Mouse (Mus musculus) lung, embryonic 16.5 days (tissue): ENCODE measurements around the gene Syn3. TPM values are rescaled to one million over a fixed set of nuclear protein-coding genes. Genes with fewer than 3 reads are reported as not detected.

Source experiments
- ATAC-seq: fragments of 200-750 bp; cut with Nextera tagmentation; 2 replicates; pipeline ENCODE4 v1.8.0; 2017; ENCODE audit warnings: low read depth, mild to moderate bottlenecking, moderate library complexity
- H3K27ac ChIP-seq: fragments of 300-500 bp; sonication (generic); 2 replicates; pipeline ENCODE4 v1.5.1; 2014; ENCODE audit warnings: mild to moderate bottlenecking, control low read depth, low read length
- H3K27me3 ChIP-seq: fragments of 300-500 bp; sonication (generic); 2 replicates; pipeline ENCODE4 v1.6.1; 2014; ENCODE audit warnings: low read depth, low read length, mixed read lengths; ENCODE audit not compliant: control insufficient read depth, insufficient read depth
- H3K36me3 ChIP-seq: fragments of 300-500 bp; sonication (generic); 2 replicates; pipeline ENCODE4 v1.6.1; 2014; ENCODE audit warnings: low read length; ENCODE audit not compliant: control insufficient read depth, insufficient read depth
- H3K4me1 ChIP-seq: fragments of 300-500 bp; sonication (generic); replicated peaks from 2 replicates; pipeline ENCODE4 v1.6.1; 2014; ENCODE audit warnings: low read length, mixed read lengths; ENCODE audit not compliant: control insufficient read depth, insufficient read depth
- H3K4me2 ChIP-seq: fragments of 300-500 bp; sonication (generic); 2 replicates; pipeline ENCODE4 v1.6.1; 2014; ENCODE audit warnings: low read depth, low read length, control low read depth
- H3K4me3 ChIP-seq: fragments of 300-500 bp; sonication (generic); 2 replicates; pipeline ENCODE4 v1.5.1; 2014; ENCODE audit warnings: mild to moderate bottlenecking, low read length, control low read depth
- H3K9ac ChIP-seq: fragments of 300-500 bp; sonication (generic); 2 replicates; pipeline ENCODE4 v1.6.1; 2014; ENCODE audit warnings: low read length, control low read depth
- H3K9me3 ChIP-seq: fragments of 300-500 bp; sonication (generic); 2 replicates; pipeline ENCODE4 v1.6.1; 2016; ENCODE audit warnings: low read length; ENCODE audit not compliant: control insufficient read depth
- WGBS: fragments of 180-500 bp; shearing (Covaris S2); extraction: QIAGEN DNeasy Blood & Tissue Kit; methylation state at CpG from one replicate; pipeline ENCODE4 v1.1.7; 2014; 5-methylcytosine and 5-hydroxymethylcytosine counted together
- polyA plus RNA-seq: library from polyadenylated mRNA; unstranded; fragments of >200 nt; fragmentation: Nextera tagmentation; extraction: Ambion mirVana; gene quantifications from 2 replicates; pipeline ENCODE4 v1.2.1, GENCODE M21; 2015

The Syn3 gene
- polyA plus RNA-seq, 1 experiment from 2014 or later = 2.8 TPM

DNA sequence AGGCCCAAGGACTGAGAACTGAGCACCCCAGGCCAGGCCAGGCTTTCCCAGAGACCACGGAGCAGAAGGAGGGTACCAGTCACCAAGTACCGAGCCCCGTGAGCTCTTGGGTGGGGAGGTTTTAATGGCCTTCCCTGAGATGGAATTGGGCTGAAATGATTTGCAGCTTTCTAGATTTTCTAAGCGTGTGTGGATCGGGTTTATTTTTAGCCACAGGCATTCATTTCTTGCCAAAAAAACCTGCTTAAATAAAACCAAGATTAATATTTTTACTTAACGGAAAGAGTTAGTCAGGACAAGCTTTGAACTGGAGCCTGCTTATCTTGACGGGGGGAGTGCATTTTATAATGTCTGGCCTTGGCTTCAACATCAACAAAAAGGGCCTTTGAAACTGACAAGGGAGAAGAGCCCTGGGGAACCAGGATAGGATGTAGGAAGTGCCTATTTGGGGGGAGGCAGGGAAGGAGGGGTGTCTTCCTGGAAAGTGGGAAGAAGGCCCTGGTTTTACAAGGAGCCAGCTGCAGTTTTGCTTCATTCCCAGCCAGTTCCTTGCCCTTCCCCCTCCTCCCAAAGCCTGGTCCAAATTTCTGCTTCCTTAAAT, 166.9 kb downstream of the Syn3 start:
- peak overlapping the region; percentile 81 for H3K27ac ChIP-seq
- WGBS = 15% methylated on average over 7 of the region's 7 CpGs
- no peaks in the 10 kb centered on the region for H3K27me3 ChIP-seq
- no peak overlapping the region for H3K4me2 ChIP-seq
- peaks cover 52% of the 10 kb centered on the region for H3K4me1 ChIP-seq
- peak; percentile 40 for ATAC-seq
- no peaks in the 10 kb centered on the region for H3K9me3 ChIP-seq
- no peaks in the 10 kb centered on the region for H3K36me3 ChIP-seq
- 0 out of 2 replicates have a peak overlapping the region, but pooled peaks have one; percentile 43 for H3K9ac ChIP-seq
- H3K4me3 ChIP-seq = no peak overlapping the region

DNA sequence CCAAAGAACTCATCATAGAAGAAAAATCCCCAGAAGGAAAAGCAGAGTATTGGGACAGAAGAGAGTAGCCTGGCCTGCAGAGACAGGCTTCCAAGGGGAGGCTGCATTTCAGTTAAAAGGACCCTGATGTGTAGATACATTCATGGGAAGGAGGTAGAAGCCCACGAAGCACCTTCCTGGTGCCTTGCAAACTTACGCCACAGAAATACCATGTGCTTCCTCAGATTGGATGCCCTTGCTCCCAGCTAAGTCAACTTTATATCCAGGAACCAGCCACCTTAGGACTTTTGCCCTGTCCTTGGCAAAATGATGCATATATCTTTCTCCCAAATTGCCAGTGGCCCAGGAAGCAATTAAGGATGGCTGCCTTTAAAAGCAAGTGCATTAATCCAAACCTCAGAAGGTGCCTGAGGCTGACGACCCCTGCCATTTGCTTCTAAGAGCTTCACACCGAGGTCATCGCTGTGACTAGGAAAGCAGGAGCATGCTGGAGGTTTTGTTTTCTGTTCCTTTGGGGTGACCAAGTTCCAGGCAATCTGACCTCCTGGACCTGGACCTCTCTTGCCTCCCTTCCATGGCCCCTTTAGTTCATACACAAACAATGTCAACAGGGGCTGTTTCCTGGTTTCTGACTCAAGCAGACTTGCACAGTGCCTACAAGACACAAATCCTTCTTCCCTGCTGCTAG, 167.6 kb downstream of the Syn3 start:
- 66% methylated on average over 5 of the region's 5 CpGs for WGBS
- no peaks in the 10 kb centered on the region for H3K36me3 ChIP-seq
- peaks cover 48% of the 10 kb centered on the region for H3K4me1 ChIP-seq
- 0 out of 2 replicates have a peak overlapping the region, but pooled peaks have one; percentile 43 for H3K9ac ChIP-seq
- no peak overlapping the region for H3K4me2 ChIP-seq
- H3K4me3 ChIP-seq = no peak overlapping the region
- peak overlapping the region; percentile 81 for H3K27ac ChIP-seq
- ATAC-seq = no peak
- no peaks in the 10 kb centered on the region for H3K27me3 ChIP-seq
- no peaks in the 10 kb centered on the region for H3K9me3 ChIP-seq

GRCm38 (mm10) chr10:86329241-86329882, 169.3 kb downstream of the Syn3 start:
- no peak for ATAC-seq
- peaks cover 44% of the 10 kb centered on the region for H3K4me1 ChIP-seq
- H3K9ac ChIP-seq = no peak overlapping the region
- no peak overlapping the region for H3K4me3 ChIP-seq
- no peaks in the 10 kb centered on the region for H3K9me3 ChIP-seq
- no peaks in the 10 kb centered on the region for H3K27me3 ChIP-seq
- 90% methylated on average over 8 of the region's 8 CpGs for WGBS
- H3K36me3 ChIP-seq = no peaks in the 10 kb centered on the region
- no peak overlapping the region for H3K4me2 ChIP-seq
- no peak overlapping the region for H3K27ac ChIP-seq

DNA sequence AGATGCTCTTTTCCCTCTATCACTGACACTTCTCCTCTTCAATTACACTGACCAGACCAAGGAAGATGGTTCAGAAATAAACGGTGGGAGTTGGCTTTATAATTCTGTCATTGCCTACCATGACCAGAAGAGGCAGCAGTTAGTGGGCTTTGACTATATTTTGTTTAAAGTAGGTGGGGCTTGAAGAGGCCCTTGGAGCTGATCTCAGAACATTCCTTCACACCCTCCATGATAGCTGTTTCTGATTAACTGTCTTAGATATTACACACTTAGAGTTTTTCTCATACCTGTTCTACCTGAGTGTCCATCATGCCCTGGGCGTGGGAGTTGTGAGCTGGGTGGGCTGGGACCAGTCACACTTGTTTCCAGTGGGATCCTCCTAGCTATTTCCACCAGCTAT, 170.0 kb downstream of the Syn3 start:
- Histone ChIP-seq H3K9ac (no peak overlapping the region), H3K4me1 (peaks cover 40% of the 10 kb centered on the region), H3K4me3 (no peak overlapping the region), H3K27me3 (no peaks in the 10 kb centered on the region), H3K4me2 (no peak overlapping the region), H3K36me3 (no peaks in the 10 kb centered on the region), H3K27ac (no peak overlapping the region), H3K9me3 (no peaks in the 10 kb centered on the region)
- no peak; the same call in 1 of the 2 replicates for ATAC-seq
- WGBS = 61% methylated on average over 2 of the region's 2 CpGs

- no peaks in the 10 kb centered on the region for H3K36me3 ChIP-seq
- H3K27me3 ChIP-seq = no peaks in the 10 kb centered on the region
- no peak overlapping the region for H3K4me3 ChIP-seq
- no peak overlapping the region for H3K27ac ChIP-seq
- WGBS = 93% methylated on average over 4 of the region's 4 CpGs
- no peak overlapping the region for H3K4me2 ChIP-seq
- no peaks in the 10 kb centered on the region for H3K9me3 ChIP-seq
- no peak overlapping the region for H3K9ac ChIP-seq
- no peak for ATAC-seq
- H3K4me1 ChIP-seq = peaks cover 36% of the 10 kb centered on the region
Observed at GRCm38 (mm10) chr10:86328143-86328542, 170.6 kb downstream of the Syn3 start.

DNA sequence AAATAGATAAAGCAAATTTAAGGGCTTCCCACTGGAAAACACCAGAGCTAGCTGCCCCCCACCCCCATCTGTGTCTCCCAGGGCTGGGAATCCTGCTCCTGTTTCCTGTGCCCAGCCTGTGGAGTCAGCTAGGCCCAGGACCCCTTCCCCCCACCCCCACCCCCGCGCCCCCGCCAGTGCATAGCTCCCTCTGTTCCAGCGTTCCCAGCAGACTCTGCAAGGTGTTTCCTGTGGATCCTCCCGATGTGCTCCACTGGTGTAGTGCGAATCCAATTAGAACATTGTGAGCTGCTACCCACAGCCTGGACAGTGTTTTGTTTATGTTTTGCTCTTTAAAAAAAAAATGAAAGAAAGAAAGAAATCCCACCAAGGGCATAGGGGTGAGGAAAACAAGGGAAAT, 173.4 kb downstream of the Syn3 start:
- WGBS = 39% methylated on average over 6 of the region's 6 CpGs
- Histone ChIP-seq H3K4me1 (peaks cover 12% of the 10 kb centered on the region), H3K4me2 (no peak overlapping the region), H3K36me3 (no peaks in the 10 kb centered on the region), H3K27me3 (no peaks in the 10 kb centered on the region), H3K4me3 (no peak overlapping the region), H3K9ac (no peak overlapping the region), H3K9me3 (no peaks in the 10 kb centered on the region), H3K27ac (peak overlapping the region; percentile 36; the same call in 1 of the 2 replicates)
- ATAC-seq = peak; percentile 61

- no peaks in the 10 kb centered on the region for H3K27me3 ChIP-seq
Observed at GRCm38 (mm10) chr10:86323275-86323994, 175.3 kb downstream of the Syn3 start.

GRCm38 (mm10) chr10:86322006-86322405, 176.7 kb downstream of the Syn3 start:
- no peaks in the 10 kb centered on the region for H3K27me3 ChIP-seq
- H3K4me2 ChIP-seq = no peak overlapping the region
- no peak overlapping the region for H3K27ac ChIP-seq
- no peaks in the 10 kb centered on the region for H3K36me3 ChIP-seq
- ATAC-seq = no peak
- no peak overlapping the region for H3K9ac ChIP-seq
- H3K4me3 ChIP-seq = no peak overlapping the region
- no peaks in the 10 kb centered on the region for H3K4me1 ChIP-seq
- H3K9me3 ChIP-seq = no peaks in the 10 kb centered on the region
- 67% methylated on average over 1 of the region's 1 CpGs for WGBS

More at GRCm38 (mm10) chr10:86323275-86323994, 175.3 kb downstream of the Syn3 start:
- Histone ChIP-seq H3K9me3 (no peaks in the 10 kb centered on the region), H3K27ac (no peak overlapping the region), H3K9ac (no peak overlapping the region), H3K4me2 (no peak overlapping the region), H3K36me3 (no peaks in the 10 kb centered on the region), H3K4me1 (no peaks in the 10 kb centered on the region), H3K4me3 (no peak overlapping the region)
- 71% methylated on average over 4 of the region's 4 CpGs for WGBS
- no peak for ATAC-seq

GRCm38 (mm10) chr10:86321194-86321593, 177.5 kb downstream of the Syn3 start:
- 83% methylated on average over 8 of the region's 8 CpGs for WGBS
- ATAC-seq = no peak
- Histone ChIP-seq H3K36me3 (no peaks in the 10 kb centered on the region), H3K27ac (no peak overlapping the region), H3K9me3 (no peaks in the 10 kb centered on the region), H3K9ac (no peak overlapping the region), H3K4me1 (no peaks in the 10 kb centered on the region), H3K27me3 (no peaks in the 10 kb centered on the region), H3K4me2 (no peak overlapping the region), H3K4me3 (no peak overlapping the region)
